Mouse (Mus musculus) heart, adult 2 months (tissue): ENCODE results near the gene Ccdc12.

Source experiments
- CTCF ChIP-seq: fragments of 200-600 bp; IDR thresholded peaks from 2 replicates; pipeline ENCODE4 v1.8.1; 2022; ENCODE audit warnings: antibody characterized with exemption, mild to moderate bottlenecking, moderate library complexity
- EP300 ChIP-seq: fragments of 200-500 bp; IDR thresholded peaks from 2 replicates; pipeline ENCODE4 v1.6.1; 2011; ENCODE audit warnings: low read depth, low read length, control low read depth; ENCODE audit not compliant: insufficient read depth
- POLR2A ChIP-seq: fragments of 200-500 bp; IDR thresholded peaks from 2 replicates; pipeline ENCODE4 v1.6.1; 2011; ENCODE audit warnings: mild to moderate bottlenecking, low read depth, low read length, control low read depth; ENCODE audit not compliant: insufficient read depth

DNA sequence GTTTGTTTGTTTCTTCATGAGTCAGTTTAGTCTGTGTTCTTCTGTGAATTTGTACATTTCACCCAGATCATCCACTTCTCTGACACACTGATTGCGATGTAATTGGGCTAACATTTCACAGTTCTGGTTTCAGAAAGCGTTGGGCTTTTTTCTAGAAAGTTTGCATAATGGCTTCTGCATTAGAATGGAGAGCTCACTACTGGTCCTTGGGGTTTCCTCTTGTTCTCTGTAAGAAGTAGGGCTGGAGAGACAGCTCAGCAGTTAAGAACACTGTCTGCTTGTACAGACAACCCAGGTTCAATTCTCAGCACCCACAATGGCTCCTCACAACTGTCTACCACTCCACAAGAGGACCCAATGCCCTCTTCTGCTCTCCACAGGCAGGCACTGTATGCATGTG is 3.9 kb downstream of the Ccdc12 start:
- TF ChIP-seq POLR2A = no peak
- no peak for TF ChIP-seq EP300
- TF ChIP-seq CTCF = no peak
